Mouse (Mus musculus) left cerebral cortex, adult 18-20 months (tissue): ENCODE results near the gene Gm5788. TPM values are rescaled to one million over a fixed set of nuclear protein-coding genes. Genes with fewer than 3 reads are reported as not detected.
"Not testable (repeated sequence)": the region's sequence is repeated elsewhere in the genome, so short reads cannot be mapped to it uniquely, and the experiment has no call there.

Source experiments
- DNase-seq, 2 experiments: peaks; one replicate each; pipeline ENCODE4 v3.0.0; 2021 to 2022; ENCODE audit warnings: low spot score in 2 of 2, mixed read lengths in 1 of 2
- long read RNA-seq, 2 experiments: library from polyadenylated mRNA; stranded (forward); transcript quantifications; one replicate each; pipeline ENCODE4 v2.0.0; 2021
- total RNA-seq, 2 experiments: library from RNA; stranded (reverse); gene quantifications; 2 replicates each; pipeline ENCODE4 v1.2.3; 2021

Gene Gm5788
- not detected for total RNA-seq
- long read RNA-seq, experiment 1 = 0 reads
- long read RNA-seq, experiment 2 = 0 reads

DNA sequence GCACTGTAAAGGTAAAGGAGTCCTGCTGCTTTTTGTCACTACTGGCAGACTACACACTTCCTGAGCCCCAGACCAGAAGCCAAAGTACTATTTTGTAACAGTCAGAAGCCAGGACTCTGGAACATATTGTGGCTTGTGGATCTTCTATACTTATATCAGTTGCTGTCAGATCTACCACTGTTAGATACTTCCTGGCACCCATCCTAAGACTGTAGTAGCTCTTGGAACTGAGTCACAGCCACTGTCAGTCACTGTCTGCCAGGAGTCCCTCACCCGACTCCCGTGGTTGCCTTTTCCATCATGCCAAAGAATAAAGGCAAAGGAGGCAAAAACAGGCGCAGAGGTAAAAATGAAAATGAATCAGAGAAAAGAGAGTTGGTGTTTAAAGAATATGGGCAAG lies at the start of gene Gm5788:
Gm5788 (plus strand) TSS at position 301 of the 400 bp plus-strand sequence.
- not testable (repeated sequence) for DNase-seq

DNA sequence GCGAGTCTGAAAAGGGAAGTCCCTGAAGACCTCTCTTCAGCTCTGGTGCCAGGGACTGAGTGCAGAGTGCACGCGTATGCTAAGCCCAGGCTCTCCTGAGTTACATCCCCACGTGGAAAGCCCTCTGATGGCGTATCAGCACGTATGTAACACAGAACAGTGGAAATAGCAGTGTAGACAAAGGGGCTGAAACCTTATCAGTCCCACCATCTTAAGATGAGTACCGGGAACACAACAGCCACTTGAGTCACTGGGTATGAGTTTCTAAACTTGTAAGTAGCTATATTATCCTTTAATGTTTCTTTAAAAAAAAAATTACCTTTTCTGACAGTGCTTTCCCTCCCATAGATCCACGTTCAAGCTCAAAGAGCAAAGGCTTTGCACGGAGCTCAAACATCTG lies 45.1 kb upstream of the Gm5788 start:
- DNase-seq = no peak

DNA sequence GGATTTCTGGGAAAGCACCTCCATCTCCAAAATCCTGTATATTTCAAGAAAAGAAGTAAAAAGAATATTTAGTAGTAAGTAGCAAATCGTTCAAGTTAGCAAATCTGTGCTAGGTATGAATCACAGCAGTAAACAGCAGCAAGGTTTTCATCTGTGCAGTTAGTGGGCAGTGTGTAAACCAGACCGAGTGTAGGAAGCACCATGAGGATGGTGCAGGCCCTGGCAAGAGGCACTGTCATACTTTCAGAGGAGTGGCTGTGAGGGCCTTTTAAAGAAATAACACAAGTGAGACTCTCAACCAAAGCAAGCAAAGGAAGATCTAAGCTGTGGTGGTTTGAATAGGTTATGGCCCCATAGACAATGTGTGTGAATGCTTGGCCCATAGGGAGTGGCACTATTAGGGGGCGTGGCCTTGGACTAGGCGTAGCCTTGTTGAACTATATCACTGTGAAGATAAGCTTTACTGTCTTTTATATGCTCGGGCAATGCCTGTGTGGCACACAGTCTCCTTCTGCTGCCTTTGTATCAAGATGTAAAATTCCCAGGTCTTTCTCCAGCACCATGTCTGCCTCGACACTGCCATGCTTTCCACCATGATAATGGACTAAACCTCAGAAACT lies 29.7 kb upstream of the Gm5788 start:
- no peak for DNase-seq

DNA sequence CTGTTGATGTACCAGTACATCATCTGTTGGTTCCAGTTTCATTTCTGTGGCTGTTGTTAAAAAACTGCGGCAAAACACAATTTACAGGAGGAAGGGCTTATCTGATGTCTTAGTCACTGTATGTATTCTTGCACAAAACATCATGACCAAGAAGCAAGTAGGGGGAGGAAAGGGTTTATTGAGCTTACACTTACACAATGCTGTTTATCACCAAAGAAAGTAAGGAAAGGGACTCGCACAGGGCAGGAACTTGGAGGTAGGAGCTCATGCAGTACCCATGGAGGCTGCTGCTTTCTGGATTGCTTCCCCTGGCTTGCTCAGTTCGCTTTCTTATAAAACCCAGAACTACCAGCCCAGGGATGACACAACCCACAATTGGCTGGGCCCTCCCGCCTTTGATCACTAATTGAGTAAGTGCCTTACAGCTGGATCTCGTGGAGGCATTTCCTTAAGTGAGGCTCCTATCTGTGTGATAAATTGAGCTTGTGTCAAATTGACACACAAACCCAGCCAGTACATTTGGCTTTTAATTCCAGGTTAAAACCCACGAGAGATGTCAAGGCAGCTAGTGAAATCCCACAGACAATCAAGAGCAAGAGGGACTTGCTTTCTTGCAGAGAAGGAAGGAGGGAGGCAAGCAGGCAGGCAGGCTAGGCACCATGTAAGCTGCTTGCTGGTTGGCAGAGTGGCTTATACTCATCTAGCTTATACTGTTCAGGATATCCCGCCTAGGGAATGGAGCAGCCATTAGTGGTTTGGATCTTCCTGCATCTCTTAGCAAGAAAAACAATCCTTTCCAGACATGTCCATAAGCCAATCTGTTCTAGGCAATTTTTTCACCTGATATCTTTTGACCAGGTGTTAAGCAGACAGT lies 24.0 kb upstream of the Gm5788 start:
- no peak for DNase-seq

DNA sequence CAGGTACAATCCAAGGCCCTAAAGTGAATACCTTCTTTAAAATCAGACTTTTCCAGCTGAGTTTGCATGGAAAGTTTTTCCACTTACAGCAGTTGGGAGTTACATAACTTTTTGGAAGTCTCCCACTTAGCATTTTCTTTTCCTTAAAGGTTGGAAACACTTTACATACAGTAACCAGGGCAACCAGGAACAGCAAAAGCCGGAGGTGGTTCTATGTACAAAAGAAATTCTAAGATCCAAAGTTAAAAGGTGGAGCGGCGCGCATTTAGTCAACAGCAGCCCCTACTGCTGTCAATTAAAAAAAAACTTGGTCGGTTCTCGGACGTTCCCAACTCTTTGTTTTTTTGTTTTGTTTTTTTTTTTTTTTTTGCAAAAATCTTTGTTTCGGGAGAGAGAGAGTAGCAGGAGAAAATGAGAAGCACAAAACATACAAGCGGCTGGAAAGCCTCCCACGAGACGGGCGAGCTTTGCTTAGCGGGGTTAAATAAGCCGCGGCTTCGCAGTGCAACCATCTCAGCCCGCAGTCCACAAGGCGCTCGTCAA lies 23.0 kb upstream of the Gm5788 start:
- DNase-seq = peak; percentile 24 to 25

DNA sequence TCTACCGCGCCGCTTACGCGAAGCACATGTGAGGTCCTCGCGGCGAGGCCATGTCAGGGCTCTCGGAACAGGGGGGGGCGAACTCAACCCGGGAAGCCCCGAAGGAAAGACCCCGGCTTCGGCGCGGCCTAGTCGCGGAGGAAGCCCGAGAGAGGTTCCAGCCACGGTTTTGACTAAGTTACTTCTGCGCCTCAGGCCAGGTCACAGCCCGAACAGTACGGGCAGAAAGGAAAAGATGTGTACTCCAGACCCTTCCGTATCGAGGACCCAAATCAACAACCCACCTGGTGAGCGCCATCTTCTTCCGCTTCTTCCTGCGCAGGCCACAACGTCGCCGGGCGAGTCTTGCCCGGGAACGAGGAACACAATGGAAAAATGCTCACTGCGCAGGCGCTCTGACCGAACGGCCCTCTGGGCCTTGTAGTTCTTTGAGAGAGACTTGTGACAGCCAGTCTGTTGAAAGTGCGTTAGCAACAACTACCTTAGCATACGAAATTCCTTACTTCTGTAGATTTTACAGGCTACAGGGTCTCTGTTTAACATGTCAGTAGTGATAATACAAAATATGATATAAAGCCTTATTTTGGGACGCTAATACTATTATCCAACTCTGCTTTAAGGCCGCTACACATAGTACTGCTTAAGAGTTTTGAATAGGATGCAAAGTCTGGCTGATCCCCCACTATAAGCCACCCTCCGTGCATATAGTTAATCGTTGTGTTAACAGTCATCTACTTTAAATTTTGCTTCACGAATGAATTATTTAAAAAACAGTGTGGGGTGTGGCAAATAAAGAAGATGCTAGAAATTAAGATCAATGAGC lies 22.3 kb upstream of the Gm5788 start, which contains the start of gene Snw1:
Snw1 (minus strand) TSS at position 311 of the 823 bp plus-strand sequence.
- peak; percentile 91 to 96 for DNase-seq

DNA sequence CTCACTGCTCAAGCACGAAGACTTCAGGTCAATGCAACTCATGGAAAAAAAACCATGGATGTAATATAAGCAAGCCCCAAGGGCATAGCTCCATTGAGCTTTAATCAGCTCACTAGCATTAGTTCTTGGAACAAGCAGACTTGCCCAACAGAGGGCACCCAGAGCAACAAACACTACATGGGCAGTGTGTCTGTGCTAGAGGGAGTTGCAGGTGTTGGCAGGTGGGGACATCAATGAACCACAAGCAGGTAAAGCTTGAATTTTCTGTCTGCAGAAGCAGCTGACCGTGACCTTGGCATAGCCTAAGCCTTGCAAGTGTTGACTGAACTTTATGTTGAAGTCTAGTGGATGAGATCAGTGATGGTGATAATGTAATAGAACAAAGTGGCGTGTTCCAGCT lies 19.8 kb upstream of the Gm5788 start:
- DNase-seq = no peak

DNA sequence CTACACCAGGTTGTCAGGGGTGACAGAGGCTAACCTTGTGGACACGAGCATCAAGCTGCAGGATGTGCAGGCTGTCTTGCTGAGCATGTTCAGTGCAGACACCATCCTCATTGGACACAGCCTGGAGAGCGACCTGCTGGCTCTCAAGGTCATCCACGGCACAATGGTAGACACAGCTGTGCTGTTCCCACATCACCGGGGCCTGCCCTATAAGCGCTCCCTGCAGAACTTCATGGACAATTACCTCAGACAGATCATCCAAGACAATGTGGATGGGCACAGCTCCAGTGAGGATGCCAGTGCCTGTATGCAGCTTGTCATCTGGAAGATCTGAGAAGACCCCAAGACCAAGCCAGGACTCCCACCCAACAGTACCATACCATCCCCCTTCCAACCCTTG lies 12.0 kb upstream of the Gm5788 start:
- DNase-seq = not testable (repeated sequence)

DNA sequence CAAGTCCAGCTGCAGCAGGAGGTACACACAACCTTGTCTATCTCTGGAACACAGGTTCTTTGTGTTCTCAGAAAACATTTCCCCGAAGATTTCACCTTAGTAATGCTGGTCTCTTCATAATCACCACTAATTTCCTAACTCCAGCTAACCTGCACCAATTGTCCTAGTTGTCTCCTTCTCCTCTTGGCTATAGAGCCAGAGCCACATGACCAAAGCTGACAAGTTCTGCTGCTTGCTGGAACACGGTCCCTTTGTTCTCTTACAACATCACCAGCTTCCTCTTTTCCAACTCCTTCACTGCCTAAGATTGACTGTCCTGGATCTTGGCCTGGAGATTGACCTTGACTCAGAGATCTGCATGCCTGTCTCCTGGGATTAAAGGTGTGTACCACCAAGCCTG lies 5.8 kb upstream of the Gm5788 start:
- not testable (repeated sequence) for DNase-seq

DNA sequence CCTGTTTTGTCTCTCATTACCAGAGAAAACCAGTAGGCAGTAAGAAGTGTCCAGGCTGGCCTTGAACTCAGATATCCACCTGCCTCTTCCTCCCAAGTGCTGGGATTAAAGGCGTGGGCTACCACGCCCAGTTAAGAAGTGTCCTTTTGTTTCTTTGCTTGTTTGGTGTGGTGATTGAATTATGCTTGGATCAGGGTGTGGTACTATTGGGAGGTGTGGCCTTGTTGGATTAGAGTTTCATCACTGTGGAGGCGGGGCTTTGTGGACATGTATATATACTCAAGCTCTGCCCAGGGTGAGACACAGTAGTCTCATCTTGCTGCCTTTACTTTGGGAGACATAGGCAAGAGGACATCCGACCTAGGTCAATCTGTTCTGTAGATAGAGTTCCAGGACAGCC lies 19.5 kb downstream of the Gm5788 start, which contains the start of gene Gm8300:
Gm8300 (plus strand) TSS at position 301 of the 400 bp plus-strand sequence.
- not testable (repeated sequence) for DNase-seq

DNA sequence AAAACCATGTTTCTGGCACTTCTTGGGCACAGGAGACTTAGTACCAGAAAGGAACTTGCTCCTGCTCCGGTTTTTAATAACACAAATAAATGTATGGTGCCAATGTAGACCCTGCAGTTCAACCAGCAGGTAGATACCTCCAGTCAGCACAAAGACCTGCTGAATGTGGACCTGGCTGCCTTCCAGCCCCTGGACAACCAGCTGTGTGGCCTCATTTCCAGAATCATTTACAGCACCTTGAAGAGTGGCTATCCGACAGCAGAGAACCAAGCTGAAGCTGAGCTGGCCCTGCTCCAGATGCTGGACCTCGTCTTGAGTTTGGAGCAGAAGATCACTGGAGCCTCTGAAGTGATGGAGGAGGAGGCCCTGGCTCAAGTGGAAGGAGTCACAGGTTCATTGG lies 25.1 kb downstream of the Gm5788 start:
- not testable (repeated sequence) for DNase-seq

DNA sequence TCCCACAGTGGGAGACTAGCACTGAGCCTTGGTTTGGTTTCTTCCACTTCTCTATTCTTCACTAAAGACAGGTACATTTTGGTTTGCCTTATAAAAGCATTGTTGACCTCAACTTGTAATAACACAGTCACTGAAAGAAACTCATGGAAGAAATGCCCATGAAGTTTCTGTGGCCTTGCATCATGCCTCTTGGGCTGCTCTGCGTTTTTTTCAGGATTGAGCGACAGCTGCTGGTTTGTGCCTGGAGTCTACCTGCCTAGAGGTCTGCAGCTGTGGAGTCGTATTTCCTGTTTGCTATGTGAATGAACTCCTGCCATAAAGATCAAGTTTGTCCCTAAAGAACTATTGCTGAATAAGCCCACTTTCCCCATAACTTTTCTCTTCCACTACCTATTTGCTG lies 49.4 kb downstream of the Gm5788 start:
- DNase-seq = no peak

Other genes with a start within 250 kb of the Gm5788 start
- 10 to 100 TPM; 50.9 to 54.3 TPM for gene Vipas39, start 228.5 kb upstream of the Gm5788 start, total RNA-seq
- gene Ahsa1, start 228.2 kb upstream of the Gm5788 start, total RNA-seq = 100 to 1,000 TPM; 176 to 181 TPM
- under 1 TPM; 0.30 to 0.33 TPM for gene Ism2, start 195.0 kb upstream of the Gm5788 start, total RNA-seq
- 10 to 100 TPM; 31.7 to 33.3 TPM for gene Sptlc2, start 106.4 kb upstream of the Gm5788 start, total RNA-seq
- 10 to 100 TPM; 96.2 to 96.3 TPM for gene Slirp, start 50.8 kb upstream of the Gm5788 start, total RNA-seq
- 10 to 100 TPM; 19.2 to 20.3 TPM for gene Alkbh1, start 50.7 kb upstream of the Gm5788 start, total RNA-seq
- gene Snw1, start 22.4 kb upstream of the Gm5788 start, total RNA-seq = 10 to 100 TPM; 69.7 to 70.8 TPM
- not detected for gene Gm8300, start 19.6 kb downstream of the Gm5788 start, total RNA-seq
- not detected for gene Oog1, start 108.0 kb downstream of the Gm5788 start, total RNA-seq
- not detected for gene Gm4027, start 124.1 kb downstream of the Gm5788 start, total RNA-seq
- not detected for gene Gm16381, start 149.9 kb downstream of the Gm5788 start, total RNA-seq